Mouse (Mus musculus) heart, postnatal 0 days (tissue): ENCODE measurements at regions not wholly inside any gene's neighbourhood (a gene's known extent, or its start where the extent isn't known, plus 50 kb on each side); places are given as distances from the start of the nearest gene placed in this dataset.

Experiments used
- CTCF ChIP-seq: IDR thresholded peaks from 2 replicates; pipeline ENCODE4 v1.5.1; 2016; ENCODE audit warnings: antibody characterized with exemption, control low read depth, low read depth
- EP300 ChIP-seq: IDR thresholded peaks from 2 replicates; pipeline ENCODE4 v1.6.1; 2016; ENCODE audit warnings: antibody characterized with exemption, low read depth

DNA sequence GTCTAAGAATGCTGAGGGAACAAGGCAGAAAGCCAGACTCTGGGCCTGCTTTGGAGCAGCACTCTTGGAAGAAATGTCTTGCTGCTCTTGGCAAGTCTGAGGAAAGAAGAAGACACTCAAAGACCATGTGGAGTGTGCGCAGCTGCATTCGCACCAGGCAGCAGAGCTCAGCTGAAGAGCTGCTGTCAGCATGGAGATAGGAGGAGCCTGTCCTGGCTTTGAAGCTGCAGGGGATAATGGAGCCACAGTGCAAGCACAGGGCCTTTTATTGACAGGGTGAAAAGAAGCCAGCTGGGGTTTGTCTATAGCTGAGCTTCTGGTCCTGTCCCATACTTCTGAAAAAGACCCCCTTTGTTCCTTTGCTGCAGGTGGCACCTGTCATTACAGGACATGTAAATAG, 411.0 kb upstream of the Zfp462 start:
- no peak for TF ChIP-seq EP300
- TF ChIP-seq CTCF = no peak
